Mouse (Mus musculus) frontal cortex, adult 2 months (tissue): ENCODE results near the gene Kcnh8. TPM values are rescaled to one million over a fixed set of nuclear protein-coding genes. Genes with fewer than 3 reads are reported as not detected.

ENCODE experiments used
- DNase-seq, 2 experiments: peaks; one replicate each; pipeline ENCODE4 v3.0.0; 2022; ENCODE audit warnings: low spot score in 1 of 2; ENCODE audit errors: extremely low spot score in 1 of 2
- polyA plus RNA-seq: library from polyadenylated mRNA; depleted of rRNA; stranded (reverse); fragments of >200 nt; gene quantifications from 2 replicates; pipeline ENCODE4 v1.2.3, GENCODE M21; 2012

The Kcnh8 gene
- polyA plus RNA-seq, 1 experiment, result 1.1 TPM

- DNase-seq, result no peak
Observed at GRCm38 (mm10) chr17:52810773-52811172, 208.3 kb downstream of the Kcnh8 start.

- DNase-seq, result no peak
Observed at GRCm38 (mm10) chr17:52819007-52819406, 216.5 kb downstream of the Kcnh8 start.

GRCm38 (mm10) chr17:52829678-52830077 is 227.2 kb downstream of the Kcnh8 start:
- no peak for DNase-seq

- DNase-seq, result peak; percentile 28 to 48
Observed at GRCm38 (mm10) chr17:52873195-52873594, 270.7 kb downstream of the Kcnh8 start.

GRCm38 (mm10) chr17:52878964-52879363 is 276.5 kb downstream of the Kcnh8 start:
- DNase-seq, result no peak

- DNase-seq, result peak; percentile 46 to 58
Observed at GRCm38 (mm10) chr17:52880051-52880450, 277.5 kb downstream of the Kcnh8 start.

GRCm38 (mm10) chr17:52885210-52885609 is 282.7 kb downstream of the Kcnh8 start:
- peak in 1 of 2 experiments; percentile 14 for DNase-seq

GRCm38 (mm10) chr17:52920519-52921106 is 318.1 kb downstream of the Kcnh8 start:
- DNase-seq, result peak; percentile 16 to 53

GRCm38 (mm10) chr17:52943966-52944365 is 341.5 kb downstream of the Kcnh8 start:
- DNase-seq, result no peak

GRCm38 (mm10) chr17:52972735-52973134 is 370.2 kb downstream of the Kcnh8 start:
- no peak for DNase-seq

GRCm38 (mm10) chr17:52980958-52981357 is 378.4 kb downstream of the Kcnh8 start:
- no peak for DNase-seq
